Mouse (Mus musculus): ENCODE data around the gene Slc9a4. TPM values are rescaled to one million over a fixed set of nuclear protein-coding genes. Genes with fewer than 3 reads are reported as not detected.

Slc9a4 gene
- polyA plus RNA-seq, 1 experiment from 2014 or later: 0.05 TPM

DNA sequence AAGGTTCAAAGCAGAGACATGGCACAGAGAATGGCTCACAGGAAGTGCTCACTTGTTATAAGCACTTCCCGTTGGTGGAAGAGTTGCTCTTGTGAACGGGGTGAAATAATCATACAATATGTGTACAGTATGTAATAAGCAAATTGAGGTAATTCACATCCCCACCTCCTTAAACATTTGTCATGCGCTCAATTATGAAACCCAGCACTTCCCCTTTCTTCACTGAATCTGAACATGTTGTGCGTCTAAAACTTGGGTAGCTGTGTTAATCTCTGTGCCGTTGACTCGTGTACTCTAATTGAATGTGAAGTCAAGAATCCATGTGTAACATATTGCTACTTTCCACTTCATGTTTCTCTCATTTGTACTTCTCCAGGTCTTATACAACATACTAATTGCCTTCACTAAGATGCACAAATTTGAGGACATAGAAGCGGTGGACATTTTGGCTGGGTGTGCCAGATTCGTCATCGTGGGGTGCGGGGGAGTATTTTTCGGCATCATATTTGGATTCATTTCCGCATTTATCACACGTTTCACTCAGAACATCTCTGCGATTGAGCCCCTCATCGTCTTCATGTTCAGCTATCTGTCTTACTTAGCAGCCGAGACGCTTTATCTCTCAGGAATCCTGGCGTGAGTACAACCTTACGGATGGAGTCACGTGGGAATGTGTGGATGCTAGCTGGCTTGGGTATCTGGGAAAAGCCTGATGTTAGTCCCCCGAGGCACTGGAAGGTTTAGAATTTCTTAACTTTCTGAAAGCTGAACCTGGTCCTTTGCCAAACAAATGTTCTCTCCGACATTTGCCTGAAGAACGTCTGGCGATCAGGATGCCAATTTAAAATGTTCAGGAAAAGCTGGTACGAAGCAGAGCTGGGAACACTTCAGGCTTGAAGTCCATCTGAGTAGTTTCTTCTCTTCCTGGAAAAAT is 20.8 kb downstream of the Slc9a4 start:
- no peaks in the 10 kb centered on the region for H3K9me3 ChIP-seq
- H3K4me3 ChIP-seq: no peak overlapping the region
- no peaks in the 10 kb centered on the region for H3K27me3 ChIP-seq

DNA sequence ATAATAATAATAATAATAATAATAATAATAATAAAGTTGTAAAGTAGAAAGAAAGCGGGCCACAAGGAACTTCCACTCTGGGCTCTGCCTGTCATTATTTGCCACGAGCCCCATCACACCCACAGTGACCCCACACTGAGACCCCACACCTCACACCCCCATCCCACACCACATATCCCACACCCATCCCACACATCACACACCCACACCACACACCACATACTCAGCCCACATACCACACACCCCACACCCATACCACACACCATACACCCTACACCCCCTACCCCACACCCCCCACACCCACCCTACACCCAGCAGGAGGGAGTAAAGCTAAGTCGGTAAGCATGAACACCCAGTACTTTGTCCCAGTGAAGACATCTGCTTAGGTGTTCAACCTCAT is 21.6 kb downstream of the Slc9a4 start:
- no peak overlapping the region for H3K27ac ChIP-seq
- H3K9me3 ChIP-seq: no peaks in the 10 kb centered on the region
- no peak overlapping the region for H3K4me3 ChIP-seq
- 80% methylated on average over 3 of the region's 3 CpGs for WGBS
- no peaks in the 10 kb centered on the region for H3K4me1 ChIP-seq (replicated peaks)
- no peaks in the 10 kb centered on the region for H3K36me3 ChIP-seq
- no peaks in the 10 kb centered on the region for H3K27me3 ChIP-seq
- H3K4me2 ChIP-seq: no peak overlapping the region
- no peak for ATAC-seq (ENCODE audit: low FRiP score)
- H3K9ac ChIP-seq: no peak overlapping the region

More for the DNA sequence above, 20.8 kb downstream of the Slc9a4 start:
- no peak for ATAC-seq (ENCODE audit: low FRiP score)
- Histone ChIP-seq H3K4me2 (no peak overlapping the region), H3K36me3 (no peaks in the 10 kb centered on the region), H3K27ac (no peak overlapping the region), H3K4me1 (replicated peaks) (no peaks in the 10 kb centered on the region), H3K9ac (no peak overlapping the region)
- WGBS: 91% methylated on average over 25 of the region's 25 CpGs

DNA sequence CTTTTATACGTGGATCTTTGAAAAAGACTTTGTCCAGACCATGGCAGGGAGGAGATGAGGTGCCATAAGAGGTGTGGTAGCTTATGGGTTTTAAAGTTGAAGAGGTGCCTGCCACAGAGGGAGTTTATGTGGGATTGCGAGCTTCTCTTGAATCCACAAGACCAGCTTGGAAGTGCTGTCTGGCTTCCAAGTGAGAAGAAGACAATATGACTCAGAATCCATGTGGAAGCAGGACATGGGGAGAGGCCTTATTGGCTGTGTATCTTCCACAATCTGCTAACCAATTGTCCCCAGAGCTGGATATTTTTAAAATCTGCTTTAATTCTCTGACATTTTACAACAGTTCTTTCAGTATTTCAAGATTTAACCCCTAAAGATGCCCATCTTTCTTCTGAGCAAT is 33.3 kb downstream of the Slc9a4 start:
- no peak overlapping the region for H3K9ac ChIP-seq
- H3K9me3 ChIP-seq: no peaks in the 10 kb centered on the region
- ATAC-seq (ENCODE audit: low FRiP score): no peak
- H3K4me2 ChIP-seq: no peak overlapping the region
- whole genome bisulfite sequencing: 92% methylated on average over 2 of the region's 2 CpGs
- no peaks in the 10 kb centered on the region for H3K36me3 ChIP-seq
- no peak overlapping the region for H3K4me3 ChIP-seq
- no peak overlapping the region for H3K27ac ChIP-seq
- no peaks in the 10 kb centered on the region for H3K4me1 ChIP-seq (replicated peaks)
- H3K27me3 ChIP-seq: no peaks in the 10 kb centered on the region

DNA sequence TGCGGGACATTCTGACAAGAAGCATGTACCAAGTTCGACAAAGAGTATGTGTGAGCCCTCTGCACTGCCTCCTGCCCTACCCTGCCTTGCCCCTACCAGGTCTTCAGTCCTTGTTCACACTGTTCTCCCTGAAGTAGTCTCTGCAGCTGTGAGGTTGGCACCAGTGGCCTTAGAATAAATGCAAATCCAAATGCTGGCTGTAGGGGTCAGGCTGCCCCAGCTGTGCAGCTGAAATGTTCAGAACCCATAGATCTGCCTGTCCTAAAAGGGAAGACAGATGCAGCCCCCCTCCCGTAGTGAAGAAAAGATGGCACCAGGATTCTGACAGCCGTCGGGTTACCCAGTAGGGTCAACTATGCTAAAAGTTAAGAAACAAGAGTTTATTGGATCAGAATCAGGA is 39.2 kb downstream of the Slc9a4 start:
- WGBS: 78% methylated on average over 5 of the region's 5 CpGs
- Histone ChIP-seq H3K9ac (no peak overlapping the region), H3K36me3 (no peaks in the 10 kb centered on the region), H3K27ac (no peak overlapping the region), H3K4me1 (replicated peaks) (no peaks in the 10 kb centered on the region), H3K27me3 (no peaks in the 10 kb centered on the region), H3K4me3 (no peak overlapping the region), H3K9me3 (no peaks in the 10 kb centered on the region), H3K4me2 (no peak overlapping the region)
- no peak for ATAC-seq (ENCODE audit: low FRiP score)

DNA sequence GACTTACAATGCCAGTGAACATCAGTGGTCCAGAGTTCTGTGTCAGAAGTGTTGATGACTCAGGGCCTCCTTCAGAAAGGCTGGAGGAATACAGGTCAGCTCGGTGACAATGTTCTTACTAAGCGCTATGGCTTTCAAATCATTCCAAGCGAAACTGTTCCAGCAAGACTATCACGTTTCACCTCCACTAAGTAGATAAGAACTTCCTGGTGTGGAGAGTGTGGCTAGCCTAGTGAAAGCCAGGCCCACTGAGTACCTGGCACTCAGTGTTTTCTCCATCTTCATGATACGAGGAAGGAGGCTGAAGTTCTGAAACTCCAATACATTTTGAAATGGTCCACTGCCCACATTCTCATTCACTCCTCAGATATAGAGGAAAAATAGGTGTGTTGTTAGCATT is 40.0 kb downstream of the Slc9a4 start:
- Histone ChIP-seq H3K9me3 (no peaks in the 10 kb centered on the region), H3K4me2 (no peak overlapping the region), H3K4me3 (no peak overlapping the region), H3K27ac (no peak overlapping the region), H3K4me1 (replicated peaks) (no peaks in the 10 kb centered on the region), H3K9ac (no peak overlapping the region), H3K36me3 (no peaks in the 10 kb centered on the region), H3K27me3 (no peaks in the 10 kb centered on the region)
- ATAC-seq (ENCODE audit: low FRiP score): no peak
- 89% methylated on average over 5 of the region's 5 CpGs for WGBS

DNA sequence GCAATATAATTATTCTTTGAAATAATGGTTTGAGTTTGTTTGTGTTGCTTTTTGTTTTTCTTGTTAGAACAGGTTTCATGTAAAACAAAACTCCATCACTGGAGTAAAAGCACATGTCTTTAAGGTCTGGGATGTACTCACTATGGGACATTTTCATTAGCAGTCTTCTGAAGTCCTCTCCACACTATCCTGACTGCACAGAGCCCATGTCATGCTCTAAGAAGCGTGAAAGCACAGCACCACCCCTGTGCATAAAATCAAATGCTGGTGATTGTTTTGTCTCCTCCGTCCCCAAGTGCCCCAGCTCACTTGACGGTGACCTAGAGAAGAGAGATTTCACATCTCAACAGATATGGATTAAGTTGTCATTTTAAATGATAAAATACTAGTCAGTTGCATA is 45.1 kb downstream of the Slc9a4 start:
- no peaks in the 10 kb centered on the region for H3K4me1 ChIP-seq (replicated peaks)
- ATAC-seq (ENCODE audit: low FRiP score): no peak
- no peak overlapping the region for H3K4me2 ChIP-seq
- no peak overlapping the region for H3K27ac ChIP-seq
- no peak overlapping the region for H3K4me3 ChIP-seq
- no peaks in the 10 kb centered on the region for H3K36me3 ChIP-seq
- 22% methylated on average over 3 of the region's 3 CpGs for WGBS
- H3K27me3 ChIP-seq: no peaks in the 10 kb centered on the region
- H3K9me3 ChIP-seq: no peaks in the 10 kb centered on the region
- no peak overlapping the region for H3K9ac ChIP-seq

DNA sequence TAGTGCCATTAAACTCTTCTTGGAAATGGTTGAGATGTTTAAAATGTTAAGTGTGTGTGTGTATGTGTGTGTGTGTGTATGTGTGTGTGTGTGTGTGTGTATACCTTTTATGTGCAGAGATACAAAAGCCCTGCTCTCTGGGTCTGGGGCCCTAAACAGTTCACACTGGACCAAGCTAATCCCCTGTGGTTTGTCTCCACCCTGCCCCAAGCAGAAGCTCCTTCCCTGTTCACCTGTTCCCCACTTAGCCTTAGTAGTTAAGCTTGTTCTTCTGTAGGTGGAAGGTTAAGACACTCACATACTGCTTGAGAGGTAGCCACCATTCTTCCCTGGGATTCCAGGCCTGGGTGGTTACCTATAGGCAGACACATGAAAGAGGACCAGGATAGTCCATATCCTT is 47.1 kb downstream of the Slc9a4 start:
- H3K9ac ChIP-seq: no peak overlapping the region
- no peak for ATAC-seq (ENCODE audit: low FRiP score)

DNA sequence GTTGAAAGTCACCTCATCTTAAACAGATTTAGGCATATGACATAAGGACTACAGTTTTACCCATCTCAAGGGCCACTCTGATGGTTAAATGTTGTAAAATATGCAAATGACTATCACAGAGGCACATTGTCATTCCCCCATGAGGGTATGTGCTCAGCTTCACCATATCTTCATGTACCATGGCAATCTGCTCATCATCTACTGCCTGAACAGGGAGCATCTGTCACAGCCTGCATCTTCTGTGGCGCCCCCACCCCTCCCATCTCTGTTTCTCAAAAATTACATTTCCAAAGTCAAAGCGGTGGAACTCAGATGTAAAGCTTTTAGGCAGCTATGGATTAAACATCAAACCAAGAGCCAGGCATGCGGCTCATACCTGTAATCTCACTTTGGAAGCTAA is 48.6 kb downstream of the Slc9a4 start:
- Histone ChIP-seq H3K9me3 (no peaks in the 10 kb centered on the region), H3K4me2 (no peak overlapping the region), H3K4me1 (replicated peaks) (no peaks in the 10 kb centered on the region), H3K27me3 (no peaks in the 10 kb centered on the region), H3K9ac (no peak overlapping the region), H3K36me3 (no peaks in the 10 kb centered on the region), H3K4me3 (no peak overlapping the region), H3K27ac (no peak overlapping the region)
- WGBS: 83% methylated on average over 3 of the region's 3 CpGs
- no peak for ATAC-seq (ENCODE audit: low FRiP score)

More for the DNA sequence above, 47.1 kb downstream of the Slc9a4 start:
- Histone ChIP-seq H3K27ac (no peak overlapping the region), H3K4me2 (no peak overlapping the region), H3K27me3 (no peaks in the 10 kb centered on the region), H3K9me3 (no peaks in the 10 kb centered on the region), H3K4me1 (replicated peaks) (no peaks in the 10 kb centered on the region), H3K36me3 (no peaks in the 10 kb centered on the region), H3K4me3 (no peak overlapping the region)

DNA sequence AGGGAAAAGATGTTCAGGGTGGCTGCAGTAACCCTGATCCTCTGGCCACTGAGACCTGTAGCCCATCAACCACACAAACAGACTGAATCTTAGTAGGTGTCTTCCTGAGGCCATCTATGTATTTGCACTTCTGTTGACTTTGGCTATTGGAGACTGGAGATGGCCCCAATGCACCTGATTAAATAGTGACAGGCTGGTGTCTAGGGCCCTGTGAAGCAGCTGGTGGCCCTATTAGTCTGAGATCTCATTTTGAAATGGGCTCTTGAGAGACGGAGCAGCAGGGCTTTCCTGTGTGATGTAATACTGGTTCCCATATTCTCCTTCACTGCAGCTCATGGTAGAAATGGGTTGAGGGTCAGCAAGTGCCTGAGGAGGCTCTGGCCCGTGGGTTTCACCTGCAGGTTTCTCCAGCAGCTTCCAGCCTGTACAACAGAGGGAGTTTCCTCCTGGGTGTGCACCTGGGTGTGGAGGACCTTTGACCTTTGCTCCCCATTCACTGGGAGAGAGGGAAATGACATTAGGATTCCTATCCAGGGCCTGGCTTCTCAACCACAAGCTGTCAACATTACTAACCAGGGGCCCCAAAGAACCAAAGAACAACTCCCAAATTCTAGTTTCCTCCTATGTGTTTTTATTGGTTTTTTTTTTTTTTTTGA is 52.7 kb downstream of the Slc9a4 start:
- H3K9me3 ChIP-seq: no peaks in the 10 kb centered on the region
- WGBS: 72% methylated on average over 2 of the region's 2 CpGs
- 0 out of 2 replicates have a peak, but pooled peaks cover 4% of the 10 kb centered on the region for H3K4me1 ChIP-seq (replicated peaks)
- H3K4me3 ChIP-seq: no peak overlapping the region
- H3K27me3 ChIP-seq: no peaks in the 10 kb centered on the region
- H3K36me3 ChIP-seq: no peaks in the 10 kb centered on the region
- ATAC-seq (ENCODE audit: low FRiP score): no peak
- no peak overlapping the region for H3K9ac ChIP-seq
- no peak overlapping the region for H3K27ac ChIP-seq
- H3K4me2 ChIP-seq: no peak overlapping the region

DNA sequence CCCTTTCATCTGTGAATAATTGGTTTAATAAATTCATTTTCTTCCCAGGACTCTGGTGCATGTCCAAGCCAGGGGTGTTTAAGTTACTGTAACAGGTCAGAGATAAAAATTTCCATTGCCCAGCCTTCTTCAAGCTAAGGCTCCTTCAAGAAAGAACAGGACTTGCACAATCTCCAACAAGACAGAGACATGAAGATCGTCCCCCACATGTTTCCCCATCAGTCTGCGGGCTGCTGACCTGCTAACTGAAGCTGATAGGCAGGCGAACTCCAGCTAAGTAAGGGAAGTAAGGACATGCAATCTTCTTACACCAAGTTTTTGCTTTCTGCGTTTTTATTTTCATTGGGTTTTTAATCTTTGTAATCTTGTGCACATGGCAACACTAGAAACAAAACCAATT is 54.7 kb downstream of the Slc9a4 start:
- H3K4me2 ChIP-seq: no peak overlapping the region
- H3K9ac ChIP-seq: no peak overlapping the region
- no peaks in the 10 kb centered on the region for H3K36me3 ChIP-seq
- no peak overlapping the region for H3K27ac ChIP-seq
- 56% methylated on average over 4 of the region's 4 CpGs for WGBS
- H3K27me3 ChIP-seq: no peaks in the 10 kb centered on the region
- H3K9me3 ChIP-seq: no peaks in the 10 kb centered on the region
- no peak overlapping the region for H3K4me3 ChIP-seq
- 0 out of 2 replicates have a peak, but pooled peaks cover 4% of the 10 kb centered on the region for H3K4me1 ChIP-seq (replicated peaks)
- ATAC-seq (ENCODE audit: low FRiP score): no peak

DNA sequence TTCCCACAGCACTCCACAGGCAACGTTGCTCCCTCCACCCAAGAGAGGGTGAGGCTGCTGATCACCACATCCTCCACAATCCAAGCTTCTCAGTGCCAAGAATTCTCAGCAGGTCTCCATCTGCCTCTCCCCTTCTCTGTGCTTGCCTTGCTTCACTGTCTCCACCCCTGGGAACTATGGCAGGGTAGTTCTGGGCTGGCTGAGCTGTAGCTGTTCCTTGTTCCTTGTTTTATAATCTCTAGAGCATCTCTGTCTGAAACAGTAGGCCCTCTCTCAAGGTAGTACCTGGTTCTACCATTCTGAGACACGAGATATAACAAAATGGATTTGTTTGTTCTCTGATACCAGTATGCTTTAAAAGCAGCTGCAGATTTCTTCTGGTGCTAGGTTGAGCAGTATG is 68.4 kb downstream of the Slc9a4 start:
- no peak overlapping the region for H3K9ac ChIP-seq
- H3K9me3 ChIP-seq: no peaks in the 10 kb centered on the region
- no peaks in the 10 kb centered on the region for H3K36me3 ChIP-seq
- no peak overlapping the region for H3K4me2 ChIP-seq
- no peak overlapping the region for H3K27ac ChIP-seq
- no peaks in the 10 kb centered on the region for H3K27me3 ChIP-seq
- no peak for ATAC-seq (ENCODE audit: low FRiP score)
- H3K4me3 ChIP-seq: no peak overlapping the region
- no peaks in the 10 kb centered on the region for H3K4me1 ChIP-seq (replicated peaks)
- 66% methylated on average over 2 of the region's 2 CpGs for WGBS

DNA sequence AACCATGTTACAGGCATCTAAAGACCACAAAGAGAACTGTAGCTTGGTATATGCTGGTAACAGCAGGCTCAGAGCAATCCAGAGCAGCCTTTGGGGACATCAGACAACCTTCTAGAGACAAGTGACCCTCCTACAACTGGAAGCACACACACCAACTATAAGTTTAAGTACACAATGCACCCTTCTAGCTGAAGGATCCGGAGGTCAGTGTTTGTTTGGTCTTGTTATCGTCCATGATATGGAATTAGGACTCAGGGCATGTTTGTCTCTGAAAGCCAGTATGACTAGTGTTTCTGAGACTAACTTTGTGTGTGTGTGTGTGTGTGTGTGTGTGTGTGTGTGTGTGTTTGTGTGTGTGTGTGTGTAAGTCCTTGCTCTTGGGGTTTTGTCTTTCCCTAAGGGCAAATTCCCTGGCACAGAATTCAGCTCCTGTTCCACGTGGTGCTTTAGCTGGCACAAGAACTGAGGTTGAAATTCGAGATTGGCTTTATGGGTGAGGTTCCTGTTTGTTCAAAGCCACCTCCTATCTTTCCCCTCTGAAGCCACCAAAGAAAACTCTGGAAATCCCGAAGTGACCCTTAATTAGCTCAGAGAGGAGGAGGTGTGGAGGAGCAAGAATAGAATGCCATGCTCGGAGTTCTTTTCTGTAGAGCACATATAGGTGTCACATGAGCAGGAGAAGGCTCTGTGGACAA is 71.1 kb downstream of the Slc9a4 start:
- no peak for ATAC-seq (ENCODE audit: low FRiP score)
- Histone ChIP-seq H3K27ac (no peak overlapping the region), H3K9me3 (no peaks in the 10 kb centered on the region), H3K36me3 (no peaks in the 10 kb centered on the region), H3K4me2 (no peak overlapping the region), H3K4me1 (replicated peaks) (no peaks in the 10 kb centered on the region), H3K9ac (no peak overlapping the region), H3K27me3 (no peaks in the 10 kb centered on the region), H3K4me3 (no peak overlapping the region)
- 76% methylated on average over 6 of the region's 6 CpGs for WGBS

All from hindbrain, embryonic 13.5 days (tissue).